ENCODE assay signal across 14 mouse cellular contexts in genomic region chr17:74265636-74266035, GRCm38 (mm10). TPM values are rescaled to one million over a fixed set of nuclear protein-coding genes. Genes with fewer than 3 reads are reported as not detected.
DNase-seq lines count a peak whose midpoint lies in the region; ATAC-seq and TF ChIP-seq lines count a peak whose summit lies in the region.
"Had no signal": no experiment of that assay in that cellular context is flagged by ENCODE, and none has a peak within 500 bp of the region (broad histone marks: within the 10 kb centered on the region; RNA-seq: fewer than 3 reads in every experiment).

No protein-coding gene starts in this region.

- H3K9me3 ChIP-seq in forebrain, embryonic 11.5 days (ENCODE audit: control insufficient read depth, low read length): no peaks in the 10 kb centered on the region
- H3K9me3 ChIP-seq in forebrain, embryonic 10.5 days: peaks cover 6% of the 10 kb centered on the region
- H3K9me3 ChIP-seq in hindbrain, postnatal 0 days (ENCODE audit: low read length): no peaks in the 10 kb centered on the region
- no peaks in the 10 kb centered on the region for H3K9me3 ChIP-seq in hindbrain, embryonic 12.5 days (replicated peaks)
- H3K9me3 ChIP-seq in midbrain, embryonic 11.5 days (ENCODE audit: control insufficient read depth, low read length): no peaks in the 10 kb centered on the region; the same call in 1 of the 2 replicates
- H3K9me3 ChIP-seq in midbrain, embryonic 16.5 days (replicated peaks; ENCODE audit: control insufficient read depth, low read length, poor library complexity, severe bottlenecking): no peaks in the 10 kb centered on the region
- H3K9me3 ChIP-seq: forebrain, embryonic 13.5 days had no signal

- 54% methylated on average over 1 of the region's 1 CpGs for whole genome bisulfite sequencing in forebrain, embryonic 11.5 days
- WGBS in forebrain, embryonic 10.5 days: 77% methylated on average over 1 of the region's 1 CpGs
- WGBS in hindbrain, postnatal 0 days: 62% methylated on average over 1 of the region's 1 CpGs
- WGBS in hindbrain, embryonic 12.5 days: 94% methylated on average over 1 of the region's 1 CpGs
- WGBS in midbrain, embryonic 11.5 days: 61% methylated on average over 1 of the region's 1 CpGs
- 28% methylated on average over 1 of the region's 1 CpGs for WGBS in midbrain, embryonic 16.5 days

- H3K4me1 ChIP-seq in forebrain, embryonic 11.5 days (replicated peaks; ENCODE audit: control insufficient read depth, insufficient read depth, low read length): peaks cover 5% of the 10 kb centered on the region; the same call in 1 of the 2 replicates
- H3K4me1 ChIP-seq in forebrain, embryonic 10.5 days: peaks cover 29% of the 10 kb centered on the region
- H3K4me1 ChIP-seq in hindbrain, postnatal 0 days (ENCODE audit: insufficient read depth, low read length): peaks cover 15% of the 10 kb centered on the region; the same call in 1 of the 2 replicates
- H3K4me1 ChIP-seq in hindbrain, embryonic 12.5 days: peaks cover 16% of the 10 kb centered on the region
- H3K4me1 ChIP-seq in midbrain, embryonic 11.5 days (ENCODE audit: control insufficient read depth, insufficient read depth, low read length): peaks cover 18% of the 10 kb centered on the region
- H3K4me1 ChIP-seq in midbrain, embryonic 16.5 days (ENCODE audit: control insufficient read depth, insufficient read depth, low read length): peaks cover 16% of the 10 kb centered on the region

- H3K36me3 ChIP-seq in forebrain, embryonic 11.5 days (ENCODE audit: control insufficient read depth, insufficient read depth, low read length): no peaks in the 10 kb centered on the region
- peaks cover 18% of the 10 kb centered on the region for H3K36me3 ChIP-seq in forebrain, embryonic 10.5 days (replicated peaks)
- H3K36me3 ChIP-seq in hindbrain, postnatal 0 days (ENCODE audit: insufficient read depth, low read length): no peaks in the 10 kb centered on the region
- H3K36me3 ChIP-seq in hindbrain, embryonic 12.5 days: 0 out of 2 replicates have a peak, but pooled peaks cover 2% of the 10 kb centered on the region
- no peaks in the 10 kb centered on the region for H3K36me3 ChIP-seq in midbrain, embryonic 11.5 days (ENCODE audit: control insufficient read depth, insufficient read depth, low read length)
- H3K36me3 ChIP-seq in midbrain, embryonic 16.5 days (ENCODE audit: control insufficient read depth, insufficient read depth, low read length): no peaks in the 10 kb centered on the region

- H3K27me3 ChIP-seq in forebrain, embryonic 11.5 days (ENCODE audit: control insufficient read depth, insufficient read depth, low read length): no peaks in the 10 kb centered on the region
- H3K27me3 ChIP-seq in forebrain, embryonic 10.5 days (ENCODE audit: poor library complexity, severe bottlenecking): no peaks in the 10 kb centered on the region
- no peaks in the 10 kb centered on the region for H3K27me3 ChIP-seq in hindbrain, postnatal 0 days (ENCODE audit: insufficient read depth, low read length)
- H3K27me3 ChIP-seq in hindbrain, embryonic 12.5 days: no peaks in the 10 kb centered on the region
- no peaks in the 10 kb centered on the region for H3K27me3 ChIP-seq in midbrain, embryonic 11.5 days (ENCODE audit: control insufficient read depth, insufficient read depth, low read length)
- no peaks in the 10 kb centered on the region for H3K27me3 ChIP-seq in midbrain, embryonic 16.5 days (ENCODE audit: control insufficient read depth, insufficient read depth, low read depth, low read length)
- H3K27me3 ChIP-seq: forebrain, embryonic 13.5 days had no signal

- no peak overlapping the region for H3K4me2 ChIP-seq in forebrain, embryonic 11.5 days (ENCODE audit: low read depth, low read length, severe bottlenecking)
- H3K4me2 ChIP-seq in hindbrain, postnatal 0 days (ENCODE audit: low read depth, low read length): no peak overlapping the region
- H3K4me2 ChIP-seq in hindbrain, embryonic 12.5 days (replicated peaks): no peak overlapping the region
- H3K4me2 ChIP-seq in midbrain, embryonic 11.5 days: no peak overlapping the region
- no peak overlapping the region for H3K4me2 ChIP-seq in midbrain, embryonic 16.5 days (ENCODE audit: low read length)

- DNase-seq in forebrain, embryonic 11.5 days (ENCODE audit: low spot score): no peak
- DNase-seq in forebrain, embryonic 10.5 days (ENCODE audit: extremely low spot score, low spot score): no peak
- no peak for DNase-seq in hindbrain, postnatal 0 days (ENCODE audit: low spot score)
- no peak for DNase-seq in midbrain, embryonic 11.5 days (ENCODE audit: low spot score, missing footprints)
- DNase-seq in cerebellum, adult 11-12 months: no peak
- no peak for DNase-seq in layer of hippocampus, postnatal 36 days
- DNase-seq: cerebellum, adult 8-10 months; lung, postnatal 36 days; right cerebral cortex, adult 18-20 months; thymus, adult 2 months had no signal

- 0 out of 2 replicates have a peak overlapping the region, but pooled peaks have one; percentile 3 for H3K9ac ChIP-seq in forebrain, embryonic 11.5 days (ENCODE audit: low read length)
- no peak overlapping the region for H3K9ac ChIP-seq in hindbrain, postnatal 0 days (replicated peaks; ENCODE audit: low read length)
- no peak overlapping the region for H3K9ac ChIP-seq in hindbrain, embryonic 12.5 days
- no peak overlapping the region for H3K9ac ChIP-seq in midbrain, embryonic 11.5 days (ENCODE audit: low read length)
- H3K9ac ChIP-seq in midbrain, embryonic 16.5 days (ENCODE audit: low read depth, low read length): no peak overlapping the region

- H3K27ac ChIP-seq in forebrain, embryonic 11.5 days (ENCODE audit: low read depth, low read length): no peak overlapping the region
- H3K27ac ChIP-seq in forebrain, embryonic 10.5 days: no peak overlapping the region; the same call in 1 of the 2 replicates
- peak overlapping the region; percentile 57; the same call in 1 of the 2 replicates for H3K27ac ChIP-seq in hindbrain, postnatal 0 days
- H3K27ac ChIP-seq in hindbrain, embryonic 12.5 days: no peak overlapping the region
- H3K27ac ChIP-seq in midbrain, embryonic 11.5 days (ENCODE audit: low read depth, low read length): peak overlapping the region; percentile 77; the same call in 1 of the 2 replicates
- no peak overlapping the region for H3K27ac ChIP-seq in midbrain, embryonic 16.5 days (ENCODE audit: low read length)

- no peak overlapping the region for H3K4me3 ChIP-seq in forebrain, embryonic 11.5 days (ENCODE audit: low read depth, low read length)
- H3K4me3 ChIP-seq in forebrain, embryonic 10.5 days: no peak overlapping the region
- no peak overlapping the region for H3K4me3 ChIP-seq in hindbrain, postnatal 0 days (ENCODE audit: low read length)
- no peak overlapping the region for H3K4me3 ChIP-seq in hindbrain, embryonic 12.5 days
- no peak overlapping the region for H3K4me3 ChIP-seq in midbrain, embryonic 11.5 days (ENCODE audit: low read depth, low read length)
- no peak overlapping the region for H3K4me3 ChIP-seq in midbrain, embryonic 16.5 days (ENCODE audit: low read depth, low read length)
- H3K4me3 ChIP-seq: forebrain, embryonic 13.5 days had no signal

- no peak for TF ChIP-seq CTCF in hindbrain, postnatal 0 days (IDR thresholded peaks at IDR 0.05; ENCODE audit: low read depth)

- ATAC-seq in forebrain, embryonic 11.5 days (replicated peaks; ENCODE audit: low FRiP score): no peak
- ATAC-seq in hindbrain, postnatal 0 days: no peak
- no peak for ATAC-seq in hindbrain, embryonic 12.5 days (ENCODE audit: low FRiP score)
- ATAC-seq in midbrain, embryonic 11.5 days (ENCODE audit: low FRiP score): peak; percentile 29; the same call in 1 of the 2 replicates
- no peak for ATAC-seq in midbrain, embryonic 16.5 days
- ATAC-seq: activated CD4-positive, CD25-positive, alpha-beta regulatory T cell, adult 4 months had no signal

RNA-seq across cellular contexts. Expression of gene Memo1, which starts 29.7 kb away (rescaled TPM):
- 77.9 and 83.7 TPM in 2 replicates for polyA plus RNA-seq in forebrain, embryonic 11.5 days (2014; fragmentation: Nextera tagmentation; extraction: Ambion mirVana)
- polyA plus RNA-seq in forebrain, embryonic 10.5 days (2016; fragmentation: Nextera tagmentation; extraction: Ambion mirVana): 89.7 and 95.9 TPM in 2 replicates
- total RNA-seq in hindbrain, postnatal 0 days (2014; rRNA removed): 51.9 and 60.2 TPM in 2 replicates
- 46.3 and 46.4 TPM in 2 replicates for polyA plus RNA-seq in hindbrain, postnatal 0 days (2015; fragmentation: Nextera tagmentation; extraction: Ambion mirVana)
- polyA plus RNA-seq in hindbrain, embryonic 12.5 days (2016; fragmentation: Nextera tagmentation; extraction: Ambion mirVana): 68.5 and 69.2 TPM in 2 replicates
- polyA plus RNA-seq in midbrain, embryonic 11.5 days (2014; fragmentation: Nextera tagmentation; extraction: Ambion mirVana): 85.9 and 90.2 TPM in 2 replicates
- polyA plus RNA-seq in midbrain, embryonic 16.5 days (2015; fragmentation: Nextera tagmentation; extraction: Ambion mirVana): 50.6 and 51.6 TPM in 2 replicates
- 10 to 100 TPM; 50.0 to 50.2 TPM for total RNA-seq in layer of hippocampus, postnatal 36 days (2021)

RNA-seq across cellular contexts. Expression of gene Dpy30, which starts 58.1 kb away (rescaled TPM):
- 244 and 285 TPM in 2 replicates for polyA plus RNA-seq in forebrain, embryonic 11.5 days (2014; fragmentation: Nextera tagmentation; extraction: Ambion mirVana)
- 303 TPM in 2 replicates for polyA plus RNA-seq in forebrain, embryonic 10.5 days (2016; fragmentation: Nextera tagmentation; extraction: Ambion mirVana)
- total RNA-seq in hindbrain, postnatal 0 days (2014; rRNA removed): 42.5 and 49.9 TPM in 2 replicates
- 253 and 256 TPM in 2 replicates for polyA plus RNA-seq in hindbrain, postnatal 0 days (2015; fragmentation: Nextera tagmentation; extraction: Ambion mirVana)
- 200 and 211 TPM in 2 replicates for polyA plus RNA-seq in hindbrain, embryonic 12.5 days (2016; fragmentation: Nextera tagmentation; extraction: Ambion mirVana)
- 276 and 277 TPM in 2 replicates for polyA plus RNA-seq in midbrain, embryonic 11.5 days (2014; fragmentation: Nextera tagmentation; extraction: Ambion mirVana)
- polyA plus RNA-seq in midbrain, embryonic 16.5 days (2015; fragmentation: Nextera tagmentation; extraction: Ambion mirVana): 204 and 220 TPM in 2 replicates
- 10 to 100 TPM; 50.9 to 54.4 TPM for total RNA-seq in layer of hippocampus, postnatal 36 days (2021)

Comparison
In these comparisons a context has a peak if more than half of its experiments do, and no peak if none do; other contexts are left out.
1. H3K27ac ChIP-seq: peak in hindbrain, postnatal 0 days (single experiment) and midbrain, embryonic 11.5 days (single experiment); none in forebrain, embryonic 11.5 days (single experiment), forebrain, embryonic 10.5 days (single experiment), hindbrain, embryonic 12.5 days (single experiment) and midbrain, embryonic 16.5 days (single experiment).